Mouse (Mus musculus): Measurements from ENCODE around the gene Spg20.

- TF ChIP-seq TAL1 (IDR thresholded peaks at IDR 0.05; ENCODE audit: low read length): no peak
- TF ChIP-seq GATA1 (IDR thresholded peaks at IDR 0.05; ENCODE audit: low read length): no peak
These were observed 29.5 kb downstream of the Spg20 start for GRCm38 (mm10) chr3:55141401-55141800.

Measured in erythroblast, embryonic 14.5 days (primary cell).